Mouse (Mus musculus) hindbrain, embryonic 12.5 days (tissue): ENCODE measurements around the gene Cd9. TPM values are rescaled to one million over a fixed set of nuclear protein-coding genes. Genes with fewer than 3 reads are reported as not detected.

Source experiments
- ATAC-seq: fragments of 200-750 bp; cut with Nextera tagmentation; 2 replicates; pipeline ENCODE4 v1.8.0; 2017; ENCODE audit warnings: moderate TSS enrichment; ENCODE audit not compliant: low FRiP score
- H3K27ac ChIP-seq: fragments of 300-500 bp; sonication (generic); 2 replicates; pipeline ENCODE4 v1.5.1; 2016; ENCODE audit warnings: mild to moderate bottlenecking
- H3K27me3 ChIP-seq: fragments of 300-500 bp; sonication (generic); 2 replicates; pipeline ENCODE4 v1.6.1; 2016; ENCODE audit warnings: mild to moderate bottlenecking
- H3K36me3 ChIP-seq: fragments of 300-500 bp; sonication (generic); 2 replicates; pipeline ENCODE4 v1.6.1; 2016; ENCODE audit warnings: mild to moderate bottlenecking
- H3K4me1 ChIP-seq: fragments of 300-500 bp; sonication (generic); 2 replicates; pipeline ENCODE4 v1.6.1; 2016
- H3K4me2 ChIP-seq: fragments of 300-500 bp; sonication (generic); replicated peaks from 2 replicates; pipeline ENCODE4 v1.6.1; 2016; ENCODE audit warnings: mild to moderate bottlenecking
- H3K4me3 ChIP-seq: fragments of 300-500 bp; sonication (generic); 2 replicates; pipeline ENCODE4 v1.5.1; 2016; ENCODE audit warnings: mild to moderate bottlenecking
- H3K9ac ChIP-seq: fragments of 300-500 bp; sonication (generic); 2 replicates; pipeline ENCODE4 v1.6.1; 2016; ENCODE audit warnings: mild to moderate bottlenecking, moderate library complexity
- H3K9me3 ChIP-seq: fragments of 300-500 bp; sonication (generic); replicated peaks from 2 replicates; pipeline ENCODE4 v1.6.1; 2016; ENCODE audit warnings: mild to moderate bottlenecking
- WGBS: fragments of 180-500 bp; shearing (Covaris S2); methylation state at CpG from one replicate; pipeline ENCODE4 v1.1.7; 2016; 5-methylcytosine and 5-hydroxymethylcytosine counted together
- polyA plus RNA-seq: library from polyadenylated mRNA; unstranded; fragments of >200 nt; fragmentation: Nextera tagmentation; extraction: Ambion mirVana; gene quantifications from 2 replicates; pipeline ENCODE4 v1.2.1, GENCODE M21; 2016

Cd9 gene
- polyA plus RNA-seq, 1 experiment from 2014 or later, result 54.1 TPM

DNA sequence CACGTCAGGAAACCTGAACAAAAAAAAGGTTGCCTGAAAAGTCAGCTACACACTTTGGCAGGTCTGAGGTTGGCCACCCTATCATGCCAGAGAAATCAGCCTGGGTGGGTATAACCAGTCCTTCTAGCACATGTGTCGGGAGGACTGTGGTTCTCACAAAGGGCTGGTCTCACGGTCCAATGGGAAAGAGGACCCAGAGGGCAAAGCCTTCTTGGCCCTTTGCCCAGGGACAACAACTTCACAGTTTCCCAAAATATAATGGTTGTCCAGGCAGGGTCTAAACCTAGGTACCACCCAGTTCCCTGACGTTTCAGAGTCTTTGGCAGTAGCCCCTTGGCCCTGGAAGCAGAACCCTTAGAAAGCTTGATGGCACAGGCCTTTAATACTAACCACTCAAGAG lies 25.4 kb downstream of the Cd9 start:
- Histone ChIP-seq H3K4me1 (peaks cover 21% of the 10 kb centered on the region), H3K27me3 (no peaks in the 10 kb centered on the region), H3K9me3 (no peaks in the 10 kb centered on the region), H3K4me3 (no peak overlapping the region), H3K27ac (no peak overlapping the region), H3K4me2 (no peak overlapping the region), H3K36me3 (no peaks in the 10 kb centered on the region), H3K9ac (no peak overlapping the region)
- ATAC-seq, result no peak
- WGBS, result 82% methylated on average over 4 of the region's 4 CpGs

DNA sequence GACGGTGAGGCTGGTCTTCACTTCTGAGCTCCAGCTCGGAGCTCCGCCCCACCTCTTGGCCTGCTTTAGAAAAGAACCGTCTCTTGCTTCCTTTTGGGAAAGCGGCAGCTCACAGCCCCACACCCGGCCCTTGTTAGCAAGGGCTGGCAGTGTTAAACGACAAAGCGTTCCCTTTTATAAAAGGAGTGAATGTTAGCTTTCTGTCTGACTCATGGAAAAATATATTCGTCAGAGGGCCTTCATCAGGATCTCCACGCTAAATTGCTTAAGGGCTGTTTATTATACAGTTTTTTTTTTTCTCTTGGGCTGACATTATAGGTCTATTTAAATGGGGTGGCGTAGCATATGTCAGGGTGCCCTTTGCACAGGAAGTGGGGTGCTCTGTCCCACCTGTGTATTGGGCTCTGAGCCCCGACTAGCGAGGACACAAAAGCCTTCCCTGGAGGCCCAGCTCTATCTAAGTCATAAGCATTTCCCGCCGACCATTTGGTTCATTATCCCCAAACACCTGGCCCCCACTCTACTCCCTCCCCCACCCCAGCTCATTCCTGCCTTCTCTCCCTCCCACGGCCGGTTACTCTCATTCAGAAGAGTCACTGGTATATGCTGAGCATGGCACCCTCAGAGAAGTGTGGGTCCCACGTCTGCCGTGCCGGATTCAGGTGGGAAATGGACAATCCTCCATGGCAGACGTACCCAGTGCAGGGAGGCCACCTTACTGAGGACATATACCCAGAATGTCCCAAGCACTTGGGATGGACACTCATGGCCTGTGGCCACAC lies 26.2 kb downstream of the Cd9 start:
- H3K4me1 ChIP-seq, result peaks cover 21% of the 10 kb centered on the region
- H3K9ac ChIP-seq, result no peak overlapping the region
- no peak overlapping the region for H3K4me2 ChIP-seq
- no peak for ATAC-seq
- H3K9me3 ChIP-seq, result no peaks in the 10 kb centered on the region
- no peaks in the 10 kb centered on the region for H3K36me3 ChIP-seq
- H3K4me3 ChIP-seq, result no peak overlapping the region
- H3K27me3 ChIP-seq, result no peaks in the 10 kb centered on the region
- 55% methylated on average over 21 of the region's 21 CpGs for WGBS
- peak overlapping the region; percentile 71; the same call in 1 of the 2 replicates for H3K27ac ChIP-seq

DNA sequence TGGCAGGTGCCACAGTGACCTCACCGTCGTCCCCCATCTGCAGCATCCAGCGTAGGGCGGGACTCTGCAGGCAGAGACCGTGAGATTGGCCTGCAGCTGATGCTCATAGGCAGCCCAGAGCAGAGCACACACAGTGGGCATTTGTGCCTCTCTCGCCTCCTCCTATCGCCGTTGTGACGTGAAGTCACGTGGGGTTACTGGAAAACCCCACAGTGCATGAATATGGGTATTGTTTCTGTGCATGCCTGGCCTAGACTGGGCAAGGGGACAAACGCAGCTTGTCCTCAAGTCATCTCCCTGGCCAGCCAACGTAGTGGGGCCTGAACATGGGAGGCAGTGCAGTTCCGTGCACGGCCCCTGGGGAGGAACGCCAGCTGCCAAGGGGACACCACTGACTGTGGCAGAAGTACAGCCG lies 27.3 kb downstream of the Cd9 start:
- 59% methylated on average over 16 of the region's 16 CpGs for WGBS
- H3K4me2 ChIP-seq, result 0 out of 2 replicates have a peak overlapping the region, but pooled peaks have one; percentile 3
- ATAC-seq, result peak; percentile 91
- H3K27ac ChIP-seq, result peak overlapping the region; percentile 71
- H3K27me3 ChIP-seq, result no peaks in the 10 kb centered on the region
- H3K9ac ChIP-seq, result no peak overlapping the region
- no peaks in the 10 kb centered on the region for H3K36me3 ChIP-seq
- no peaks in the 10 kb centered on the region for H3K9me3 ChIP-seq
- no peak overlapping the region for H3K4me3 ChIP-seq
- peaks cover 21% of the 10 kb centered on the region for H3K4me1 ChIP-seq

DNA sequence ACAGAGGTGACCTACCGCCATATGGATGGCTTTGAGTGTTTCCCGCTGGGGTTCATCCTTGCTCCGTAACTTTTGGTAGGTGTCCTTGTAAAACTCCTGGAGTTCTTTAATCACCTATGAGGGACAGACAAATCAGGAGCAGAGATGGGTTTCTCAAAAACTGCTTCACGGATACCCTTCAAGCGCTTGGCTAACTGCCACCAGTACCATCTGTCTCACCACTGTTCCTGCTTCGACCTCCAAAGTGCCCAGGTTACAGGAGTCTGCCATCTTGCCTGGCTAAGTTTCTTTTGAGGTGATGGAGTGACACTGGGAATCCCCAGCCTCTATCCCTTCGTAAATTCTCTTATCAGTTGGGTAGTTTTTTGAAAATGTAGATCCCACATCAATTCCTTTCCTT lies 32.3 kb downstream of the Cd9 start:
- peaks cover 4% of the 10 kb centered on the region for H3K4me1 ChIP-seq
- WGBS, result 94% methylated on average over 7 of the region's 7 CpGs

DNA sequence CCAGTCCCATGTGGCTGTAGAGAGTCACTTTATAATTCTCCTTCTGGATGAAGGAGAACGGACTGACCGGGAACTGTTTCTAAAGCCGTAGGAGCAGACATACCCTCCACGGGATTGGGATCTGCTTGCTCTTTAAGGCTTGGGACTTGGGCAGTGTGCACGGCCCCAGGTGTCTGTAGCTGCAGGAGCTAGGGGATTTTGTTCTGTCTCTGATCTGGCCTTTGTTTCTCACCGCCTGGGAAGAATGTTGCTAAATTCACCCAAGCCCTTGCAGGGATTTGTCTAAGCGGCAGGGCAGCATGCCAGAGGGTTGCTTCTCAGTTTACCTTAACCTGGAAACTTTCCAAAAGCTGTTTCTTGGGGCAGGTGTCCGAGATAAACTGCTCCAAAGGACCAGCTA lies 32.8 kb downstream of the Cd9 start:
- no peak overlapping the region for H3K4me2 ChIP-seq
- 0 out of 2 replicates have a peak, but pooled peaks cover under 1% of the 10 kb centered on the region for H3K4me1 ChIP-seq
- no peaks in the 10 kb centered on the region for H3K27me3 ChIP-seq
- no peaks in the 10 kb centered on the region for H3K9me3 ChIP-seq
- H3K9ac ChIP-seq, result no peak overlapping the region
- H3K4me3 ChIP-seq, result no peak overlapping the region
- no peak for ATAC-seq
- H3K27ac ChIP-seq, result no peak overlapping the region
- H3K36me3 ChIP-seq, result no peaks in the 10 kb centered on the region
- 69% methylated on average over 8 of the region's 8 CpGs for WGBS

More for the DNA sequence above, 32.3 kb downstream of the Cd9 start:
- no peaks in the 10 kb centered on the region for H3K27me3 ChIP-seq
- no peak for ATAC-seq
- no peak overlapping the region for H3K4me3 ChIP-seq
- H3K27ac ChIP-seq, result no peak overlapping the region
- no peak overlapping the region for H3K4me2 ChIP-seq
- H3K9ac ChIP-seq, result no peak overlapping the region
- no peaks in the 10 kb centered on the region for H3K9me3 ChIP-seq
- no peaks in the 10 kb centered on the region for H3K36me3 ChIP-seq

DNA sequence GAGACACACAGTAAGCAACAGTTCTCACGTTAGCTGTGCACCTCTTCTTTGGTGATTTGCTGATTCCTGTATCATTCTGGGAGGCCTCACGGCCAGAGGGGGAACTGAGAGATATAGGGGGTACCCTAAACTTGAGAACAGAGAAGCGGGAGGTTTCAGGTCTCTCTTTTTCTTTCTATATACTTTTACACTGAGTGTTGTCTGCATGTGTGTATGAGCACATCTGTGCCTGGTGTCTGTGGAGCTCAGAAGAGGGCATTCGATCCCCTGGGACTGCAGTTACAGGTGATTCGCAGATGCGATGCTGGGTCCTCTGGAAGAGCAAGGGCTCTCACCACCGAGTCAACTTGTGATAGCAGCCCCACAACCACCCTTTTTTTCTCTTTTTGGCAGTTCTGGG lies 33.3 kb downstream of the Cd9 start:
- no peaks in the 10 kb centered on the region for H3K9me3 ChIP-seq
- no peak for ATAC-seq
- no peak overlapping the region for H3K27ac ChIP-seq
- H3K4me3 ChIP-seq, result no peak overlapping the region
- H3K9ac ChIP-seq, result no peak overlapping the region
- WGBS, result 91% methylated on average over 7 of the region's 7 CpGs
- H3K4me1 ChIP-seq, result peaks cover 2% of the 10 kb centered on the region; the same call in 1 of the 2 replicates
- no peaks in the 10 kb centered on the region for H3K27me3 ChIP-seq
- H3K36me3 ChIP-seq, result no peaks in the 10 kb centered on the region
- H3K4me2 ChIP-seq, result no peak overlapping the region

DNA sequence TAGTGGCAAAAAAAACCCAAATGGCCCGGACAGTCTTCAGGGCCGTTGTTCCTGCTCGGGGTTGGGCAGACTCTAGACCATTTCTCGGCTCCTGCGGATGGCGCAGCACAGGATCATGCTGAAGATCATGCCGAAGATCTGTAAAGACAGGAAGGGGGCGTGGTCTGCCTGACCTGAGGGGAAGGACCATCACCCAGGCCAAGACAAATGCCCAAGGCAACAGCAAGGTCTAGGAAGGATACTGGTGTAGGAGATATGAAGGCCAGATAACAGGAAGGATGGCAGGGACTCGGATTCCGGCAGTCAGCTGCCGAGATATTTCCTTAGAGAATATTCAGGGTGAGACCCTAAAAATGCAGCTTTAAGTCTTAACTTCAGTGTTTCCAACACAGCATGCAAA lies 34.0 kb downstream of the Cd9 start:
- Histone ChIP-seq H3K27me3 (no peaks in the 10 kb centered on the region), H3K36me3 (no peaks in the 10 kb centered on the region), H3K9ac (no peak overlapping the region), H3K4me2 (no peak overlapping the region), H3K9me3 (no peaks in the 10 kb centered on the region), H3K4me1 (peaks cover 9% of the 10 kb centered on the region), H3K27ac (no peak overlapping the region), H3K4me3 (no peak overlapping the region)
- no peak for ATAC-seq
- 90% methylated on average over 11 of the region's 11 CpGs for WGBS

DNA sequence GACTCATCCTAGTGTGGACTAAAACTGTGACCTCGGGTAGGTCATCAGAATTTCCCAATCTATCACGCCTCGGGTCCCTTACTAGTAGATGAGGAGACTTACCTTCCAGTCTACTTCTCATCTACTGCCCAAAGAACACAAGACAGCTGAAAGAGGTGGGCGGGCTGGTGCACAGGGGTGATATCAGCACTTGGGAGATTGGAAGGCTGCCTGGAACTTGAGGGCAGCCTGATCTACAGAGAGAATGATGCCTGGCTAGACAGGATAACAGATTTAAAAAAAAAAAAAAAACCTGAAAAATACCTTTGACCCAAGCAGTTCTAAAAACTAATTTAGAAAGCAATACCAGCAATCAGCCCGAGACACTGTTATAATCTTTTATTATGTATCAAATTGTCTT lies 34.7 kb downstream of the Cd9 start:
- 95% methylated on average over 5 of the region's 5 CpGs for WGBS
- no peak overlapping the region for H3K4me3 ChIP-seq
- H3K27ac ChIP-seq, result no peak overlapping the region
- H3K4me1 ChIP-seq, result peaks cover 9% of the 10 kb centered on the region
- no peak overlapping the region for H3K9ac ChIP-seq
- no peak for ATAC-seq
- no peak overlapping the region for H3K4me2 ChIP-seq
- H3K36me3 ChIP-seq, result no peaks in the 10 kb centered on the region
- no peaks in the 10 kb centered on the region for H3K27me3 ChIP-seq
- no peaks in the 10 kb centered on the region for H3K9me3 ChIP-seq

DNA sequence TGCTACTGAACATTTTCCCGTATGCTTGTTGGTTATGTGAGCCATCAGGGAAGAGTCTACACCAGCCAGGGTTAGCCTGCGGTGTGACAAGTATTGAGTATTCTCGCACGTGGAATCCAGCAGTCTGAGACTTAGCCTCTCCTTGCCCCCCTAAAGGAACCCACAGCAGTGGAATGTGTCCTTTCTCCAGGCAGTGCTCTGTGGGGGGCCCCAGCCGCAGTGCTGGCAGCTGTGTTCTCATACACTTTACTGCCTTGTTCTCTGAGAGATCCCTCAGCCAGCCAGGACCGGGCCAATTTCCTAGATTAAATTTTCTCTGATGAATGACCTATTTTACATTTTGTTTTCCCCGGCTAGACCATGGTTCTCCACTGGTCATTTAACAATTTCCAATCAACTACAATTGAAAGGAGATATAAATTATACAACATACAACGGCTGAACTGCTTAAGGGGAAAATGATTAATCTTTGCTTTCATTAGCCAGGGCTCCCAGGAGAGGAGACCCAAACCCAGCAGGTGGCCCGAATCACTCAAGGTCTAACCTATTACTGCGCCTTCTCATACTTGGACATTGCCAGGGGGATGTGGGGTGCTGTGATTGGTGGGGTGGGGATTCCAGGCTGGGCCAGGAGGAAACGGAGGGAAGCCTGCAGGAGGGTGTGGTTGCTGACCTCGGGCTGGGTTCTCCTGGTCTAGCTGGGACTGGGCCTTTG lies 38.6 kb downstream of the Cd9 start:
- H3K4me2 ChIP-seq, result no peak overlapping the region
- no peaks in the 10 kb centered on the region for H3K27me3 ChIP-seq
- H3K9me3 ChIP-seq, result no peaks in the 10 kb centered on the region
- H3K36me3 ChIP-seq, result no peaks in the 10 kb centered on the region
- no peak overlapping the region for H3K4me3 ChIP-seq
- H3K27ac ChIP-seq, result peak overlapping the region; percentile 36
- no peak overlapping the region for H3K9ac ChIP-seq
- WGBS, result 33% methylated on average over 12 of the region's 12 CpGs
- peak; percentile 69 for ATAC-seq
- peaks cover 9% of the 10 kb centered on the region for H3K4me1 ChIP-seq

DNA sequence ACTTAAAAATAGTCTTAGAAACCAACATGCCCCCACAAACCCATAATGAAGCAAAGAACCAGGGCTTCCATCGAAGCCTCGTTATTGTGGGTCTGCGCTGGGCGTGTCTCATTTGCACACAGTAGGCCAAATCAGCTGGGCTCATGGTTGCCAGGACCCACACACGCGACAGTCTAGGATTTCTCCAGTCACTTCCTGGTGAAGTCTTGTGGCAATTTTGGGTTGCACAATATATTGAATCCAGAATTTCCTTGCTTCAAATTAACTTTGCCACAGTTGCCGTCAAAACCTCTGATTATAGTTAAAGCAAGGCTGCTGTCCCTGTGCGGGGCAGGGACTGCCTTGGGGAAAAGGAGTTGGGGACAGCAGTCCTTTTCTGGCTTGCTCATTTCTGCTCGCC lies 39.9 kb downstream of the Cd9 start:
- ATAC-seq, result no peak
- no peak overlapping the region for H3K9ac ChIP-seq
- H3K36me3 ChIP-seq, result no peaks in the 10 kb centered on the region
- H3K9me3 ChIP-seq, result no peaks in the 10 kb centered on the region
- no peaks in the 10 kb centered on the region for H3K27me3 ChIP-seq
- no peak overlapping the region for H3K27ac ChIP-seq
- H3K4me2 ChIP-seq, result no peak overlapping the region
- peaks cover 9% of the 10 kb centered on the region for H3K4me1 ChIP-seq
- H3K4me3 ChIP-seq, result no peak overlapping the region
- 83% methylated on average over 9 of the region's 9 CpGs for WGBS

DNA sequence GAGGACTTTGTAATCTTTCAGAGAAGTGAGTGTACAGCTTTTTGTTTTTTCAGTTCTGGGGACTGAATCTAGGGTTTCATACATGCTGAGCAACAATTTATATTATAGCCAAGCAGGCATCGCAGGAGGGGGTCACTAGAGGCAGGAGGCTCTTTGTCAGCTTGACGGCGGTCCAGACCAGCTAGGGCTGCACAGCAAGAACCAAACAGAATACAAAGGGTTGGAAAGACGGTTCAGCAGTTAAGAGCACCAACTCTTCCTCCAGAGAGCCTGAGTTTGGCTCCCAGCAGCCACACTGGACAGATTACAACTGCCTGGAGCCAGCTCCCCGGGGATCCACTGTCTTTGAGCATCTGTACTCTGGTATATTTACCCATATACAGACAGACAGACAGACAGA lies 40.3 kb downstream of the Cd9 start:
- WGBS, result 39% methylated on average over 5 of the region's 5 CpGs
- Histone ChIP-seq H3K9ac (no peak overlapping the region), H3K9me3 (no peaks in the 10 kb centered on the region)

DNA sequence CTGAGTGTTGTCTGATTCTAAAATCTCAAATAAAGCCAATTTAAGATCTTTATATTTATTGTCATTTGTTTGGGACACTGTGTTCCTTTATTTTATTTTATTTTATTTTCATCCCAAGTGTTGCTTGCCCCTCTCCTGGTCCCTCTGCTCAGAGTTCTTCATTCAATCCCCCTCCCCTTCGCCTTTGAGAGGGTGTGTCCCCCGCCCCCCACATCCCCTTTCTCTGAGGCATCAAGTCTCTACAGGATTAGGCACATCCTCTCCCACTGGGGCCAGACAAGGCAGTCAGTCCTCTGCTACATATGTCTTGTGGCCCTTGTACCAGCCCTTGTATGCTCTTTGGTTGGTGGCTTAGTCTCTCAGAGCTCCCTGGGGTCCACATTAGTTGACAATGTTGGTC lies 46.9 kb downstream of the Cd9 start:
- H3K27me3 ChIP-seq, result no peaks in the 10 kb centered on the region
- no peak overlapping the region for H3K9ac ChIP-seq
- H3K4me1 ChIP-seq, result no peaks in the 10 kb centered on the region
- no peaks in the 10 kb centered on the region for H3K36me3 ChIP-seq
- H3K4me3 ChIP-seq, result no peak overlapping the region
- H3K9me3 ChIP-seq, result no peaks in the 10 kb centered on the region
- WGBS, result 75% methylated on average over 2 of the region's 2 CpGs
- H3K4me2 ChIP-seq, result no peak overlapping the region
- ATAC-seq, result no peak
- H3K27ac ChIP-seq, result no peak overlapping the region

More for the DNA sequence above, 40.3 kb downstream of the Cd9 start:
- ATAC-seq, result no peak
- no peaks in the 10 kb centered on the region for H3K36me3 ChIP-seq
- no peaks in the 10 kb centered on the region for H3K27me3 ChIP-seq
- no peak overlapping the region for H3K27ac ChIP-seq
- peaks cover 9% of the 10 kb centered on the region for H3K4me1 ChIP-seq
- no peak overlapping the region for H3K4me3 ChIP-seq
- H3K4me2 ChIP-seq, result no peak overlapping the region
